Mouse (Mus musculus) C2C12 (cell line): ENCODE results near the gene Slc26a10.

Experiments used
- CTCF ChIP-seq: IDR thresholded peaks from one replicate; pipeline ENCODE4 v1.5.1; 2011; ENCODE audit not compliant: control insufficient read depth, insufficient read depth, insufficient read length
- MYOD1 ChIP-seq: IDR thresholded peaks from one replicate; pipeline ENCODE4 v1.6.1; 2011; ENCODE audit warnings: low read depth; ENCODE audit not compliant: control insufficient read depth, insufficient read length

GRCm38 (mm10) chr10:127210961-127211405 lies 30.5 kb upstream of the Slc26a10 start:
- TF ChIP-seq CTCF (no peak), MYOD1 (no peak)
